8 mouse cellular contexts compared by ENCODE assay signal in genomic region chr15:85735063-85735835, GRCm38 (mm10). TPM values are rescaled to one million over a fixed set of nuclear protein-coding genes. Genes with fewer than 3 reads are reported as not detected.
DNase-seq lines count a peak whose midpoint lies in the region; ATAC-seq lines count a peak whose summit lies in the region.

No protein-coding gene starts in this region.

- peak; percentile 98 to 99 for DNase-seq in adrenal gland, adult (ENCODE audit: inconsistent age in 2 of 2, low spot score in 1 of 2)
- peak; percentile 84 for DNase-seq in embryo, embryonic 10.5 days (ENCODE audit: low spot score)
- peak; percentile 93 for DNase-seq in gastrocnemius, postnatal 14 days
- DNase-seq in left cerebral cortex, postnatal 14 days (ENCODE audit: low spot score in 2 of 2), result peak; percentile 72 to 74
- peak; percentile 77 for DNase-seq in right cerebral cortex, postnatal 25 days
- DNase-seq in urinary bladder, postnatal 36 days (ENCODE audit: low spot score in 2 of 2), result peak; percentile 95 to 98

- intact Hi-C loops in gastrocnemius, postnatal 14 days (cut with DNase I; ENCODE audit: low total_unique reads), result no loop called here
- intact Hi-C loops in left cerebral cortex, postnatal 14 days (cut with DNase I), result loop anchor here (5.0 kb wide), 1 partner anchor 77 kb away; the partner anchor contains the start of gene Cdpf1

- peak; percentile 77 for ATAC-seq in inflammation-experienced regulatory T-cells, adult 6 months
- peak; percentile 94 for ATAC-seq in megakaryocyte-erythroid progenitor cell, adult 5-6 weeks (replicated peaks; ENCODE audit: low FRiP score, low TSS enrichment, poor library complexity, severe bottlenecking)

RNA-seq across cellular contexts. Expression of gene Ppara, which starts 0.5 kb away (rescaled TPM):
- 10 to 100 TPM in 1 of 2 experiments, 1 to 10 TPM in 1; 6.3 to 16.3 TPM for total RNA-seq in gastrocnemius, postnatal 14 days (2021)
- not detected for polyA plus RNA-seq in inflammation-experienced regulatory T-cells, adult 6 months (2017; shearing (Covaris generic))
- 1 to 10 TPM; 3.7 to 4.6 TPM for total RNA-seq in left cerebral cortex, postnatal 14 days (2021)
- not detected in 2 replicates for total RNA-seq in megakaryocyte-erythroid progenitor cell, adult 5-6 weeks (2014; fragmentation: Nextera tagmentation)
- not detected in 2 replicates for total RNA-seq in megakaryocyte-erythroid progenitor cell, adult 5-6 weeks (2017)

Comparison
In these comparisons a context has a peak if more than half of its experiments do, and no peak if none do; other contexts are left out.
1. Peak in every context shown above with its lines: DNase-seq and ATAC-seq.
2. RNA of gene Ppara, which starts 0.5 kb away (total RNA-seq): 6.3 to 16.3 TPM in gastrocnemius, postnatal 14 days and 3.7 to 4.6 TPM in left cerebral cortex, postnatal 14 days; not detected in megakaryocyte-erythroid progenitor cell, adult 5-6 weeks; every median in the first group is over 4 times any median in the second.